Mouse (Mus musculus) bone marrow, adult 2 months (tissue): Measurements from ENCODE around the gene Eya4. TPM values are rescaled to one million over a fixed set of nuclear protein-coding genes. Genes with fewer than 3 reads are reported as not detected.

Experiments used
- H3K27ac ChIP-seq: fragments of 200-500 bp; 2 replicates; pipeline ENCODE4 v1.5.1; 2012; ENCODE audit warnings: low read depth, mild to moderate bottlenecking, control low read depth, inconsistent platforms, low read length; ENCODE audit not compliant: control insufficient read depth, poor library complexity, insufficient read depth
- H3K4me1 ChIP-seq: fragments of 200-500 bp; 2 replicates; pipeline ENCODE4 v1.6.1; 2011; ENCODE audit warnings: low read length; ENCODE audit not compliant: control insufficient read depth, insufficient read depth
- H3K4me3 ChIP-seq: fragments of 200-500 bp; replicated peaks from 2 replicates; pipeline ENCODE3; 2011; ENCODE audit warnings: mild to moderate bottlenecking, low read depth, low read length, control low read depth; ENCODE audit not compliant: control insufficient read depth
- CTCF ChIP-seq: fragments of 200-500 bp; IDR thresholded peaks from 2 replicates; pipeline ENCODE4 v1.5.1; 2011; ENCODE audit warnings: low read length, control low read depth; ENCODE audit not compliant: control insufficient read depth, insufficient read depth
- POLR2A ChIP-seq: fragments of 200-500 bp; IDR thresholded peaks from 2 replicates; pipeline ENCODE4 v1.6.1; 2011; ENCODE audit warnings: low read depth, mild to moderate bottlenecking, control low read depth, low read length, borderline replicate concordance; ENCODE audit not compliant: control insufficient read depth
- WGBS: fragments of 180-500 bp; shearing (Covaris S2); methylation state at CpG from one replicate; pipeline ENCODE4 v1.1.7; 2018; 5-methylcytosine and 5-hydroxymethylcytosine counted together
- polyA plus RNA-seq: library from polyadenylated mRNA; stranded (reverse); fragments of >200 nt; gene quantifications from 2 replicates; pipeline ENCODE4 v1.2.4, GENCODE M21; 2011; ENCODE audit warnings: low replicate concordance; ENCODE audit not compliant: missing spikeins, insufficient read depth, insufficient read length

Eya4 gene
- polyA plus RNA-seq, 1 experiment, result 1.1 TPM

GRCm38 (mm10) chr10:23348101-23348892 is 2.3 kb downstream of the Eya4 start:
- 3% methylated on average over 34 of the region's 34 CpGs for WGBS
- Histone ChIP-seq H3K4me1 (no peaks in the 10 kb centered on the region), H3K27ac (no peak overlapping the region), H3K4me3 (no peak overlapping the region)
- TF ChIP-seq CTCF (no peak), POLR2A (no peak)

GRCm38 (mm10) chr10:23337250-23337649 is 13.3 kb downstream of the Eya4 start:
- no peak overlapping the region for H3K27ac ChIP-seq
- H3K4me3 ChIP-seq, result no peak overlapping the region
- 5% methylated on average over 1 of the region's 1 CpGs for WGBS
- TF ChIP-seq POLR2A (no peak), CTCF (no peak)
- no peaks in the 10 kb centered on the region for H3K4me1 ChIP-seq

GRCm38 (mm10) chr10:23332768-23333167 is 17.8 kb downstream of the Eya4 start:
- Histone ChIP-seq H3K4me3 (no peak overlapping the region), H3K27ac (no peak overlapping the region), H3K4me1 (no peaks in the 10 kb centered on the region)
- TF ChIP-seq CTCF, result no peak
- no peak for TF ChIP-seq POLR2A
- WGBS, result 70% methylated on average over 5 of the region's 5 CpGs

GRCm38 (mm10) chr10:23327651-23328050 is 22.9 kb downstream of the Eya4 start:
- TF ChIP-seq CTCF, result no peak
- no peak for TF ChIP-seq POLR2A
- no peak overlapping the region for H3K27ac ChIP-seq
- no peaks in the 10 kb centered on the region for H3K4me1 ChIP-seq
- WGBS, result 82% methylated on average over 6 of the region's 6 CpGs
- H3K4me3 ChIP-seq, result no peak overlapping the region

GRCm38 (mm10) chr10:23322275-23322674 is 28.3 kb downstream of the Eya4 start:
- H3K4me1 ChIP-seq, result no peaks in the 10 kb centered on the region
- WGBS, result 73% methylated on average over 4 of the region's 4 CpGs
- TF ChIP-seq CTCF (no peak), POLR2A (no peak)
- H3K4me3 ChIP-seq, result no peak overlapping the region
- no peak overlapping the region for H3K27ac ChIP-seq

- WGBS, result 57% methylated on average over 3 of the region's 3 CpGs
- no peak overlapping the region for H3K27ac ChIP-seq
- no peak overlapping the region for H3K4me3 ChIP-seq
- no peaks in the 10 kb centered on the region for H3K4me1 ChIP-seq
- no peak for TF ChIP-seq POLR2A
- no peak for TF ChIP-seq CTCF
Observed at GRCm38 (mm10) chr10:23295616-23296015, 55.0 kb downstream of the Eya4 start.

GRCm38 (mm10) chr10:23292495-23292894 is 58.1 kb downstream of the Eya4 start:
- Histone ChIP-seq H3K27ac (no peak overlapping the region), H3K4me1 (no peaks in the 10 kb centered on the region), H3K4me3 (no peak overlapping the region)
- TF ChIP-seq POLR2A (no peak), CTCF (no peak)
- 82% methylated on average over 7 of the region's 7 CpGs for WGBS

- H3K4me1 ChIP-seq, result no peaks in the 10 kb centered on the region
- 73% methylated on average over 3 of the region's 3 CpGs for WGBS
- no peak overlapping the region for H3K4me3 ChIP-seq
- no peak for TF ChIP-seq CTCF
- TF ChIP-seq POLR2A, result no peak
- no peak overlapping the region for H3K27ac ChIP-seq
Observed at GRCm38 (mm10) chr10:23277371-23277770, 73.2 kb downstream of the Eya4 start.

- no peaks in the 10 kb centered on the region for H3K4me1 ChIP-seq
- H3K4me3 ChIP-seq, result no peak overlapping the region
- H3K27ac ChIP-seq, result no peak overlapping the region
- TF ChIP-seq POLR2A, result no peak
- TF ChIP-seq CTCF, result no peak
- WGBS, result 74% methylated on average over 9 of the region's 9 CpGs
Observed at GRCm38 (mm10) chr10:23271050-23271621, 79.5 kb downstream of the Eya4 start.
